Mouse (Mus musculus): Measurements from ENCODE around the gene Cnbp.
A peak's percentile ranks its signal among the peaks of the same experiment; 100 is the strongest.

Cnbp gene

GRCm38 (mm10) chr6:87850900-87851614 is at the start of gene Cnbp:
TSS of gene Cnbp (minus strand) at chr6:87851106.
- peak; percentile 95 to 99 for DNase-seq (ENCODE audit: low spot score in 2 of 2)

- no peak for DNase-seq (ENCODE audit: low spot score in 2 of 2)
Observed at GRCm38 (mm10) chr6:87898028-87898427, 47.1 kb upstream of the Cnbp start.

- DNase-seq (ENCODE audit: low spot score in 2 of 2): no peak
Observed at GRCm38 (mm10) chr6:87893931-87894330, 43.0 kb upstream of the Cnbp start.

- peak; percentile 100 for DNase-seq (ENCODE audit: low spot score in 2 of 2)
Observed at GRCm38 (mm10) chr6:87887594-87888233, 36.8 kb upstream of the Cnbp start, which contains the start of gene Copg1. TSS of gene Copg1 (plus strand) at chr6:87887814.

- no peak for DNase-seq (ENCODE audit: low spot score in 2 of 2)
Observed at GRCm38 (mm10) chr6:87886721-87887120, 35.8 kb upstream of the Cnbp start.

- DNase-seq (ENCODE audit: low spot score in 2 of 2): peak in 1 of 2 experiments; percentile 30
Observed at GRCm38 (mm10) chr6:87882816-87883215, 31.9 kb upstream of the Cnbp start.

- DNase-seq (ENCODE audit: low spot score in 2 of 2): no peak
Observed at GRCm38 (mm10) chr6:87882221-87882620, 31.3 kb upstream of the Cnbp start.

- DNase-seq (ENCODE audit: low spot score in 2 of 2): no peak
Observed at GRCm38 (mm10) chr6:87879628-87880027, 28.7 kb upstream of the Cnbp start.

GRCm38 (mm10) chr6:87879010-87879409 is 28.1 kb upstream of the Cnbp start:
- no peak for DNase-seq (ENCODE audit: low spot score in 2 of 2)

- DNase-seq (ENCODE audit: low spot score in 2 of 2): peak in 1 of 2 experiments; percentile 37
Observed at GRCm38 (mm10) chr6:87876068-87876643, 25.2 kb upstream of the Cnbp start.

- DNase-seq (ENCODE audit: low spot score in 2 of 2): no peak
Observed at GRCm38 (mm10) chr6:87875562-87875961, 24.7 kb upstream of the Cnbp start.

- no peak for DNase-seq (ENCODE audit: low spot score in 2 of 2)
Observed at GRCm38 (mm10) chr6:87875083-87875482, 24.2 kb upstream of the Cnbp start.

GRCm38 (mm10) chr6:87873963-87874362 is 23.1 kb upstream of the Cnbp start:
- DNase-seq (ENCODE audit: low spot score in 2 of 2): no peak

- no peak for DNase-seq (ENCODE audit: low spot score in 2 of 2)
Observed at GRCm38 (mm10) chr6:87873104-87873503, 22.2 kb upstream of the Cnbp start.

- DNase-seq (ENCODE audit: low spot score in 2 of 2): no peak
Observed at GRCm38 (mm10) chr6:87871240-87871639, 20.3 kb upstream of the Cnbp start.

- DNase-seq (ENCODE audit: low spot score in 2 of 2): no peak
Observed at GRCm38 (mm10) chr6:87870440-87870839, 19.5 kb upstream of the Cnbp start.

- DNase-seq (ENCODE audit: low spot score in 2 of 2): peak in 1 of 2 experiments; percentile 34
Observed at GRCm38 (mm10) chr6:87868871-87869506, 18.1 kb upstream of the Cnbp start.

GRCm38 (mm10) chr6:87867256-87867655 is 16.4 kb upstream of the Cnbp start:
- DNase-seq (ENCODE audit: low spot score in 2 of 2): no peak

- DNase-seq (ENCODE audit: low spot score in 2 of 2): no peak
Observed at GRCm38 (mm10) chr6:87866211-87866610, 15.3 kb upstream of the Cnbp start.

GRCm38 (mm10) chr6:87857071-87857470 is 6.2 kb upstream of the Cnbp start:
- DNase-seq (ENCODE audit: low spot score in 2 of 2): no peak

- DNase-seq (ENCODE audit: low spot score in 2 of 2): no peak
Observed at GRCm38 (mm10) chr6:87853446-87853845, 2.5 kb upstream of the Cnbp start.

- no peak for DNase-seq (ENCODE audit: low spot score in 2 of 2)
Observed at GRCm38 (mm10) chr6:87851871-87852270, 965 bp upstream of the Cnbp start.

Data from spleen, postnatal 10 days (tissue).